Mouse (Mus musculus) mesoderm, embryonic 11.5 days (tissue): Measurements from ENCODE around the gene Ctps.

Source experiments
- DNase-seq: peaks from one replicate; pipeline ENCODE4 v3.0.0-alpha.2; 2012; ENCODE audit warnings: low read depth, low spot score

Ctps gene

DNA sequence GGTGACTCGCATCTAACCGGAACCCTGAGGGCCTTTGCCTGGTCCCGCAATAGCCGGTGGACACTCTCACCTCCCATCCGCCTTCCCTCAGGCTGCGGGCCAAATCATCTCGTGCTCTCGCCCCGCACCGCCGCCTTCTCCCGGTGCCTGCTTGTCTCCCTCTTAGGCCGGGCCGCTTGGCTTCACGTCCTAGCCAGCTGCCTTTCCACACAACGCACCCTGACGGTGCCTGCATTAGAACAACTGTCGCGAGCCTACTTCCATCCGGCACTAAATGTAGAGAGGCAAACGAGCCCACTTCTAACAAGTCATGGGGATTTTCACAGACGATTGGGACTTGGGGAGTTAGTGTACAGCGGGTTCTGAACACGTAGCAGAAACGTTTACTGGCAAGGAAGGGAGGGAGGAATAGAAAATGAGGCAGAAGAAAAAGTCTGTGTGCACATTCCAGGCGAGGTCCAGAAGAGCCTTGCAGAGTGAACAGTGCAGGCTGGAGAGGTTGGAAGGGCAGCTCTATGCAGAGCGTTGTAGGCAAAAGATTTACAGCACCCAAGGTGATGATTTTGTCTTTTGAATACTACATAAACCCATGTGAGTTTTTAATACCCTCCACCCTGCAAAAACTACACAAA lies 478 bp upstream of the Ctps start:
- no peak for DNase-seq

DNA sequence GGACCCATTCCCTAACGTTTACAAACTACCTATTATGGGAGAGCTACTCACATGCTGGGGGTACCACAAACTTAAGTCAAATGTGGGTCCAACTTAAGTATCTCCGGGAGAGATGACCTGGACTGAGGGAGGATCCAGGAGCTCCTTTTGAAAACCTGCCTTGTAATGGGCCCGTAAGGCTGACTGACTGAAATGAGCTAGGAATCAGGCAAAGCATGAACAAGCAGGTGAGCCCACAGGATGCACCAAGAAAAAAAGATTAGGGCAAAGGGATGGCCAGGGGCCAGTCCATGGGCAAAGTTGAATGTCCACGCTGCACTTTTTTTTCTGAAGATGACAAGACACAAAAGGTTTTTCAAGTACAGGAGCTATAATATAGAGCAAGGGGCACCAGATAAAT lies 1.1 kb downstream of the Ctps start:
- no peak for DNase-seq

DNA sequence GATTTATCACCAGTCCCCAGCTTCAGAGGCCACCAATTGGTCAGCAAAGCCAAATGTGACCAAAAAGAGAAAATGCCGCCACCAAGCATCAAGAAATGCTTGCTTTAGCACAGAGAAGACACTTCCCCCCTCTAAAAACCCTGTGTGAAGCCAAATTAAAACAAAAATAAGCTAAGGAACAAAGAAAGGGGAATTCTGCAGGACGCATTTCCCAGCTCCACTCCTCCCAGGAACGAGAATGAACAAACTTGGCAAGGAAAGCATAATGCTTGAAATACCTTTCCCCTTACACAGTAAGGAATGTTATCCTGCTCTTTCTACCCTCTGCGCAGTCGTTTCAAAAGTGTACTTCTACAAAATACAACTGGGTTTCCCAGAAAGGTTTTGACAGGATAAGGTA lies 2.1 kb downstream of the Ctps start:
- DNase-seq: no peak

DNA sequence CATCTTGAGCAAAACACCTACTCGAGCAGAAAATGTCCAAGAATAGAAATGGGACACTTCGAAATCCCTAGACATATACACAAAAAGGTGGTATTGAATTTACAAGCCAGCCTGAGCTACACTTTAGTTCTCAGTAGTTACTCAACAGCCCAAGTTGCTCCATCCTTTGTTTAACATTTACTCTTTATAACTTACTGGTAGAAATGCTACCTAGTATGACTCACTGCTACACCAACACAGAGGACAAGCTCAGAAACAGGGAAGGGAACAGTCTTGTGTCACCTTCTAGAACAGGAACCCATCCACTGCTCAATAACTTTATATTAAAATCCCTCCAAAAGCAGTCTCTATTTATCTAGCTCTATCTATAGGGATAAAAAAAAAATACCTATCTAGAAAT lies 4.3 kb downstream of the Ctps start:
- DNase-seq: no peak

DNA sequence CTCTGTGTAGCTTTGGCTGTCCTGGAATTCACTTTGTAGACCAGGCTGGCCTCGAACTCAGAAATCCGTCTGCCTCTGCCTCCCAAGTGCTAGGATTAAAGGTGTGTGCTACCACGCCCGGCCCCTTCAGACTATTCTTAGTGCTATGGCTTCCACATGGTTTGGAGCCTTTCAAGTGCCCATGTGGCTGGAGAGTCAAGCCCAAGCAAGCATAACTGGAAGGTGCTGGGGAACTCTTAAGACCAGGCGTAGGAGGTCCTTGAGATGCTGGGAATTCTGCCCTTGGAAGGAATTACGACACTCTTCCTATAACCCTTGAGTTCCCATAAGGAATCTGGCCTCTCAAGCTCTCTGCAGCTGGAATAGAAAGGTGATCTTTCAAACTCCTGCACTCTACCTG lies 13.5 kb downstream of the Ctps start:
- DNase-seq: no peak

DNA sequence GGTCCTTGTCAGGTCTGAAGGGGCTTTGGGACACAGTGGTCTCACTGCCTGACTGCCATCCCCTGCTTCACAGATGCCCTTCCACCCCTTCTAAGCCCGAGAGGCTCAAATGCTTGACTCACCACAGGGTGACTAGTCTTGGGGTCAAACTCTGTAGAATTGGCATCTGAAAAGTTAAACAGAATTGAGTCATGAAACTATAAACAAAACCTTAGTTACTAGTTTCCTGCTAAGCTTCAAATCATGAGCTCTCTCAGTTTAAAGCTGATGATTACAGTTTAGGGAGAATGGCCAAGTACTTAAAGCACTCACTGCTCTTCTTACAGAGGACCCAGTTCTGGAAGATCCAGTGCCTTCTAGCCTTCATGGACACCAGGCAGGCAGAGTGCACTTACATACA lies 25.2 kb downstream of the Ctps start:
- no peak for DNase-seq

DNA sequence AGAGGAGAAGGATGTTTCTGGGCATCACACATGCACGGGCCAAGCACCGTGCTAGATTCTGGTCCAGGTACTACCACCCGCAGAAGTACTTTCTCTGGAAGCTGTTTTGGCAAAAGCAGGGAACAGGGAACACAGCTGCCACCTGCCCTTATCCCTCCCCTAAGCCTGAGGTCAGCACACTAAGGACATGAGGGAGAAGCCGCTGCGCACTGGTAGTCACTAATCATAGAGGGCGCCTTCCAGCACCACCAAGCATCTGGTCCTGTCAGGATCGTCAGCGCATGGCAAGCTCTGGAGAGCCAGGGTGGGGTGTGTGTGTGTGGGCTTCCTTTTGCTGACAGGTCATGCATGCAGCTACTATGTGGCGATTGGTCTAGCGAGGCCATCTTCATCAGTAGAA lies 31.4 kb downstream of the Ctps start:
- no peak for DNase-seq

DNA sequence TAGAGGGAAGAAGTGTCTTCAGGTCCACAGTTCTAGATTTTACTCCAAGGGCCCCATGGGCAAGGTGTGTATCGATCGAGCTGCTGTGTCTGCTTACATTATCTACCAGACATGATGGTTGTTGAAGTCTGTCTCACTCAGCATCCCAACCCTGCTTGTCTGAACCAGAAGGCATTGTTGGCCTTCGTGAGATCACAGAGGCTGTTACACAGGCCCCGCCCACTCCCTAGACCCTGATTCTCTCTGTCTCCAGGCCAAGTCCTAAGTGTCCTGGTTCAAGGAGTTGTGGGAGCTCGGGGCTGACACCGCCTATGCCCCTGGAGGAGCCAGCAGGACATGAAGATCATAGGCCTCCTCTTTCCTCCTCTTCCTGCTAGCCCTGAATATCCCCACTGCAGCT lies 38.1 kb downstream of the Ctps start, which contains the start of gene Slfnl1:
Gene Slfnl1, plus strand, starts transcription at position 246 of the 400 bp plus-strand sequence.
- no peak for DNase-seq

DNA sequence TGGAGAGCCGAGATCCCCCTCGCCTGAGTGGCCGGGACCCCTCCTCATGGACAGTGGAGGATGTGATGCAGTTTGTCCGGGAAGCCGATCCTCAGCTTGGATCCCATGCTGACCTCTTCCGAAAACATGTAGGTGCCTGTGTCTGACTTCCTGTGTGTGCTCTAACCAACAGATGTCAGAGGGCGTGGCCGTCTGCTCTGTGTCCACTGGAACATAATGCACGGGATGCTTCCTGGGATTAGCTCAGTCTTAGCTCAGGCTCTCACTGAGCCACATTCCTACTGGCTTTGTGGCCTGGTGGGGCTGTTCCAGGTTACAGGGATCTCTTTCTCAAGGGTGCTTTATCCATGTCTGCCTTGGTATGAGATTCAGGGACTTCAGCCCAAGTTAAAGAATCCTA lies 41.9 kb downstream of the Ctps start:
- DNase-seq: no peak

DNA sequence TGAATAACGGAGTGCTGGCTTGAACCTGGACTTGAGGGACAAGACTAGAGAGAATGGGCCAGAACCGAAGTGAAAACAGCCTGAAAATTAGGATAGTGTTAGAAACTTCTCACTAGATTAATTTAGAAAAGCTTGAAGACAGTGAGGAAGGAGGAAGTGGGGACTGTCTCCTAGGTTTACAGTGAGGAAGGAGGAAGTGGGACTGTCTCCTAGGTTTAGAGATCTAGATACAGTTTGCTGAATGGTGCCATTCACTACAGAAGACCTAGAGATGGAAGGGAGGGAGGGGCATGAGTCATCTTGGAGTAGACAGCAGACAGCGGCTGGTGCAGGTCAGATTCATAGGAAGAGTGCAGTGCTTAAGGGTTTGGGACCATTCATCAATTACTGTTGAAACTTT lies 47.0 kb downstream of the Ctps start:
- DNase-seq: no peak

DNA sequence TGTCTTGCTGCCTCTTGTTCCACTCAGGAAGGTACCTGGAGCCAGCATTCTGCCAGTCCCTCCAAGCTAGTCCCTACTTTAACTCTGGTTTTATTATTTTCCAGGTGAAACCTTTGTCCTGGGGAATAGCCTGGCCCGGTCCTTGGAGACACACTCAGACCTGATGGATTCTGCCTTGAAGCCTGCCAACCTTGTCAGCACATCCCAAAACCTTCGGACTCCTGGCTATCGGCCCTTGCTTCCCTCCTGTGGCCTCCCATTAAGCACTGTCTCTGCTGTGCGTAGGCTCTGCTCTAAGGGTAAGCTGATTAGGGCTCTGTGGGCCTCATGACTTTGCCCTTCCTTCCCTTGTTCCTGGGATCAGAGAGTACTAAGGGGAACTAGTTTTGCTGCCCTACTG lies 47.7 kb downstream of the Ctps start:
- no peak for DNase-seq

DNA sequence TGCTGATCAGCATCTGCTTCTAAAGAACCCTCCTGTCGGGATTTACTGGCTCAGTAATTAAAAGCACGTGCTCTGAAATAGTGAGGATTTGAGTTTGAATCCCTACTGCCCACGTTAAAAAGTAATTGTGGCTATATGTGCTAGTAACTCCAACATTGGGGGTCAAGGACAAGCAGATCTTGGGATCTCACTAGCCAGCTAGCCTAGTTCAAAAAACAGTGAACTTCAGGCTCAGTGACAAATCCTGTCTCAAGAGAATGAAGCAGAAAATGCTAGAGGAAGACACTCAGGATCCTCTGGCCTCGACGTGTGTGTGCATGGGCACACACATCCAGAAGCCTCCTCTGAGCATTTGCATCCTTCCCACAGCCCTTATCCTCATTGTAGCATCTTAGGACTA lies 48.3 kb downstream of the Ctps start:
- no peak for DNase-seq

DNA sequence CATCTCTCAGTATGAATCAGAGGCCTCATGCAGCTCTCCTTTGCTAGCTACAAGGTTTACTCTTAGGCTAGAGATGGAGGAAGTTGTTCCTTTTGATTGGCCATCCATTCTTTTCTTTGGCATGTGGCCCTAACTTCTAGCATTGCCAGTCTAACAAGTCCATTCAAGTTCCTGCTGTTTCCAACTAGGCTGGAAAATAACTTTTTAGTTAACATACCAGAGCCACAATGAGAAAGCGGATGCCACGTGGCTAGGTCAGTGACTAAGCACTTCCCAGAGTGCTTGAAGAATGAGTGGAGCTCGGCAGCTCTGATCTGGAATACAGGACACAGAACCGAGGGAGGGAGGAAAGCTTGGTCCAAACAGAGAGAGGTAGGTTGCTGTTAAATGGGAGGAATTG lies 52.7 kb downstream of the Ctps start:
- DNase-seq: no peak

DNA sequence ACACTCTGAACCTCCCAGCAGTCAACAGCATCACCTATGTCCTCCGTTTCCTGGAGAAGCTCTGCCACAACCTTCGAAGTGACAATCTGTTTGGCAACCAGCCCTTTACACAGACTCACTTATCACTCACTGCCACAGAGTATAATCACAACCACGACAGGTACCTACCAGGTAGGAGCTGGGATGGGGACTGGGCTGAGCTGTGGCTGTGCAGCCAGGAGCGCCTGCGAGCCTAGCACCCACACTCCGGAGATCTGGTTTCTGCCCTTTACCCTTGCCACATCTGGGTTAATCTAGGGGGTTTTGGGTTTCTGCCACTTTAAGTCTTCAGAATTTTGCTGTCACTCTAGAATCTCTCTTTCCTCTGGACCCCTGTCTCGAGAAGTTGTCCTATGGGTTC lies 53.2 kb downstream of the Ctps start:
- no peak for DNase-seq

DNA sequence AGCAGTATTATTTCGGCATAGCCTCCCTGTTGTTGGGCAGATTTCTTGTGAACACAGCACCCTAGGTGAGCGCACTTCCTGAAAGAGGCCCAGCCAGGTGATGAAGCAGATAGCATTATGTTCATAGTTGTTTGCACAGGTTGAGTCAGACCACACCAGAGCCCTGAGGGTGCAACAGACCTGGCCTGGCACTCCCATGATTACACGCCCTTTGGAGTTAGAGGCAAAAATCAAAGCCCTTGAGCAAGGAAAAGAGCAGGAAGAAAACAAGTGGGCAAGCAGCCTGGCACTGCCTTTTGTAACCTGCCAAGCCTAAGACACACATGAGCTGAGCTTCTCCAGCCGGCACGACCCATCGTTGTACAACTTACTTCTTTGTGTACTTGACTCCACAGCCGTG lies 53.6 kb downstream of the Ctps start:
- DNase-seq: no peak

DNA sequence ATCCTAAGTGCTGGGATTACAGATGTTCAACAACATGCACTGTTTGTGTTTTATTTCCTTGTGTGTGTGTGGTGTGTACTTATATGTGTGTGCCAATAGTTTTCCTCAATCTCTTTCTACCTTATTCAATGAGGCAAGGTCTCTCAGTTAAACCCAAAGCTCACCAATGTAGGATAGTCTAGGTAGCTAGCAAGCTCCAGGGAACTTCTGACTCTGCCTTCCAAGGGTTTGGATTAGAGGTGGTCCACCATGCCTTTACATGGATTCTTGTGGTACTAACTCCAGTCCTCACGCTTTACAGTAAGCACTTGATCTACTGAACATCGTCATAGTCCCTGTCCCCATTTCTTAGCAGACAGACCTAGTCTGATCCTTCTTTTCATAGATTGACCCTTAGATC lies 55.7 kb downstream of the Ctps start:
- no peak for DNase-seq

DNA sequence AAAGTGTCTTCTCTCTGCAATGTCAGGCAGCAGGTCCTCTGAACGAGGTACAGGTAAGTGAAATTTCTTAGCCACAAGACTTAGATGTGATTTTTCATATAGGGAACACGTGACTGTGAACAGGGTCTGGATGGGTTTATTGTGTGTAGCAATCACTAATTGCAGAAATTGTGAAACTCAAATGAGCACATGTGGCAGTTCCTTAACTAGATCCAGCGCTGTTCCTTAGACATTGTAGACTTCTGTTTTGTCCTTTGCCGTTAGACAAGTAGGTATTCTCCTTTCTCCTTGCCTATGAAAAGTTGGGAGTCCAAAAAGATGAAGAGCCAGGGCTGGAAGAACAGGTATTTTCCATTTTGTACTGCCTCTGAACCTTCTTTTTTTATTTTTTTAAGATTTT lies 58.9 kb downstream of the Ctps start:
- no peak for DNase-seq

DNA sequence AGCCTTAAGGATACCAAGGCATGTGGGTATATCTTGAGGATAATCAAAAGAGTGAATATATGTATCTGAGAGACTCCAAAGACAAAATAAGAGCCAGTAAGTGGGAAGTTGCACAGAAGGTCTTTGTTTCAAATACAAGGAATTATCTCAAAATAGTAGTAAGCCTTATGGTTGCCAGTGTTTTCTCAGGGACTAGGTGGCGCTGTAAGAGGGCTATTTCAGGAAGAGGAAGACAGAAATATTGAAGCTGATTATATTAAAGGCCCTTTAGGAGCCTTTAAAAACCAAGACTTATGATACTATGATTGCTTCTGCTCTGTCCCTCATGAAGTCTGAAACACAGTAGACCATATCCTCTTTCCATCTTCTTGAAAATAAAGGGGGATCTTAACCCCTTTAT lies 63.1 kb downstream of the Ctps start:
- no peak for DNase-seq
